Mouse (Mus musculus) midbrain, postnatal 0 days (tissue): ENCODE data around the gene Hoxa6. TPM values are rescaled to one million over a fixed set of nuclear protein-coding genes. Genes with fewer than 3 reads are reported as not detected.

Experiments used
- ATAC-seq: fragments of 200-750 bp; cut with Nextera tagmentation; 2 replicates; pipeline ENCODE4 v1.8.0; 2017; ENCODE audit warnings: moderate number of reproducible peaks, mild to moderate bottlenecking, moderate TSS enrichment, moderate library complexity; ENCODE audit not compliant: low FRiP score
- DNase-seq: peaks from one replicate; pipeline ENCODE4 v3.0.0-alpha.2; 2015; ENCODE audit warnings: low spot score
- H3K27ac ChIP-seq: fragments of 300-500 bp; sonication (generic); 2 replicates; pipeline ENCODE4 v1.5.1; 2014; ENCODE audit warnings: low read depth, mild to moderate bottlenecking, low read length, mixed read lengths
- H3K27me3 ChIP-seq: fragments of 300-500 bp; sonication (generic); 2 replicates; pipeline ENCODE4 v1.6.1; 2014; ENCODE audit warnings: low read length, control low read depth, mixed read lengths; ENCODE audit not compliant: insufficient read depth
- H3K36me3 ChIP-seq: fragments of 300-500 bp; sonication (generic); 2 replicates; pipeline ENCODE4 v1.6.1; 2014; ENCODE audit warnings: low read length, control low read depth, mixed read lengths; ENCODE audit not compliant: insufficient read depth
- H3K4me1 ChIP-seq: fragments of 300-500 bp; sonication (generic); 2 replicates; pipeline ENCODE4 v1.6.1; 2014; ENCODE audit warnings: mild to moderate bottlenecking, control low read depth, antibody characterized with exemption, low read length, mixed read lengths; ENCODE audit not compliant: insufficient read depth
- H3K4me2 ChIP-seq: fragments of 300-500 bp; sonication (generic); 2 replicates; pipeline ENCODE4 v1.6.1; 2014; ENCODE audit warnings: low read depth, mild to moderate bottlenecking, low read length, mixed read lengths; ENCODE audit not compliant: poor library complexity, severe bottlenecking
- H3K4me3 ChIP-seq: fragments of 300-500 bp; sonication (generic); 2 replicates; pipeline ENCODE4 v1.5.1; 2014; ENCODE audit warnings: low read depth, mild to moderate bottlenecking, low read length, moderate library complexity
- H3K9ac ChIP-seq: fragments of 300-500 bp; sonication (generic); replicated peaks from 2 replicates; pipeline ENCODE4 v1.6.1; 2014; ENCODE audit warnings: mild to moderate bottlenecking, low read length, moderate library complexity, mixed read lengths; ENCODE audit not compliant: poor library complexity, severe bottlenecking
- H3K9me3 ChIP-seq: fragments of 300-500 bp; sonication (generic); 2 replicates; pipeline ENCODE4 v1.6.1; 2016; ENCODE audit warnings: low read length, control low read depth
- CTCF ChIP-seq: IDR thresholded peaks from 2 replicates; pipeline ENCODE4 v1.5.1; 2016; ENCODE audit warnings: antibody characterized with exemption, mild to moderate bottlenecking
- WGBS: fragments of 180-500 bp; shearing (Covaris S2); extraction: QIAGEN DNeasy Blood & Tissue Kit; methylation state at CpG from one replicate; pipeline ENCODE4 v1.1.7; 2014; 5-methylcytosine and 5-hydroxymethylcytosine counted together
- polyA plus RNA-seq: library from polyadenylated mRNA; unstranded; fragments of >200 nt; fragmentation: Nextera tagmentation; extraction: Ambion mirVana; gene quantifications from 2 replicates; pipeline ENCODE4 v1.2.1, GENCODE M21; 2015
- total RNA-seq: library from RNA; depleted of rRNA; stranded (reverse); fragments of >200 nt; gene quantifications from 2 replicates; pipeline ENCODE4 v1.2.3, GENCODE M21; 2014

The Hoxa6 gene
- total and polyA plus RNA-seq, 2 experiments from 2014 or later, result not detected

DNA sequence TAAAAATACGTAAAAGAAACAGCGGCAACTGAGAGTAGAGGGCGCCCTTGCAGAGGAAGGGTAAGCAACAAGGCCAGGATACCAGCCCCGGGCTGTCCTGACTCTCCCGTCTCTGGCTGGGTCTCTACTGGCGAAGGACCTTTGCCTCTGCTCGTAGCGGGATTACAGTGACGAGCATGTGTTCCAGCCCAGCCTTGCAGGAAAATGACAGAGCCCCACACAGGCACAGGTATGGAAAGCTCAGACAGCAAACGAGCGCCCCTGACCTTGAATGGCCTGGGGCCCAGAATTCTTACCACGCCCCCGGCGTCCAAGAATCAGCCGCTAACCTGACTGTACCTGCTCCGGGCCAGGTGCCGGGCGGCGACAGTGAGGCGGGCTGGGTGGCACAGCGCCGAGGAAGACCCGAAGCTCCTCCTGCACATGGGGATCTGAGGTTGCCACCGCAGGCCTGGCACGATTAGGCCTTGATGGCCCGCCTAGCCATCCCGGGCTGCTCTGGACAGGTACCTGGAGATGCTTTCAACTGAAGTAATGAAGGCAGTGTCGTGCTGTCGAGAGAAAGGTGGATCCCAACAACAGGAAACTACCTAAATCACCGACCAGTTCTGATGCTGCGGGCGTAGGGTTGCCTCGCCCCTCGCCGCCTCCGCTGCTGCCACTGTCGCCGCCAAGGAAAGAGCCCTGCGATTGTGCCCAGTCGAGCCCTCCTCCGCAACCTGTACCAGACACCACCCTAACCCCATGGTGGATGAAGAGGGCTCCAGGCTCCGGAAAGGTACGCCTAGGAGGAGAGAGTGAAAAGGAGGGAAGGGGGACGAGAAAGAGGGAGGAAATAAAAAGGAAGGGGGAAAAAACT is 21.3 kb upstream of the Hoxa6 start:
- TF ChIP-seq CTCF, result no peak
- H3K4me3 ChIP-seq, result no peak overlapping the region
- ATAC-seq, result no peak
- WGBS, result 3% methylated on average over 43 of the region's 44 CpGs
- no peaks in the 10 kb centered on the region for H3K36me3 ChIP-seq
- H3K4me2 ChIP-seq, result no peak overlapping the region
- peaks cover 90% of the 10 kb centered on the region for H3K27me3 ChIP-seq
- H3K9ac ChIP-seq, result no peak overlapping the region
- no peaks in the 10 kb centered on the region for H3K9me3 ChIP-seq
- no peak for DNase-seq
- no peak overlapping the region for H3K27ac ChIP-seq
- no peaks in the 10 kb centered on the region for H3K4me1 ChIP-seq

- WGBS, result 2% methylated on average over 38 of the region's 38 CpGs
- Histone ChIP-seq H3K9me3 (no peaks in the 10 kb centered on the region), H3K27ac (no peak overlapping the region), H3K9ac (no peak overlapping the region), H3K4me2 (no peak overlapping the region), H3K36me3 (no peaks in the 10 kb centered on the region), H3K4me1 (no peaks in the 10 kb centered on the region), H3K27me3 (peaks cover 90% of the 10 kb centered on the region), H3K4me3 (no peak overlapping the region)
- no peak for DNase-seq
- no peak for ATAC-seq
- no peak for TF ChIP-seq CTCF
Observed at GRCm38 (mm10) chr6:52228475-52229465, 20.2 kb upstream of the Hoxa6 start.

- no peak overlapping the region for H3K9ac ChIP-seq
- no peak for DNase-seq
- TF ChIP-seq CTCF, result no peak
- no peaks in the 10 kb centered on the region for H3K36me3 ChIP-seq
- peaks cover 87% of the 10 kb centered on the region for H3K27me3 ChIP-seq
- ATAC-seq, result no peak
- H3K27ac ChIP-seq, result no peak overlapping the region
- H3K9me3 ChIP-seq, result no peaks in the 10 kb centered on the region
- WGBS, result 3% methylated on average over 11 of the region's 11 CpGs
- no peak overlapping the region for H3K4me3 ChIP-seq
- H3K4me1 ChIP-seq, result no peaks in the 10 kb centered on the region
- no peak overlapping the region for H3K4me2 ChIP-seq
Observed at GRCm38 (mm10) chr6:52227470-52228222, 19.1 kb upstream of the Hoxa6 start.

- no peak overlapping the region for H3K27ac ChIP-seq
- no peaks in the 10 kb centered on the region for H3K9me3 ChIP-seq
- TF ChIP-seq CTCF, result no peak
- peaks cover 87% of the 10 kb centered on the region for H3K27me3 ChIP-seq
- no peak for ATAC-seq
- DNase-seq, result no peak
- 2% methylated on average over 26 of the region's 26 CpGs for WGBS
- no peaks in the 10 kb centered on the region for H3K4me1 ChIP-seq
- H3K4me3 ChIP-seq, result no peak overlapping the region
- H3K9ac ChIP-seq, result no peak overlapping the region
- H3K4me2 ChIP-seq, result no peak overlapping the region
- no peaks in the 10 kb centered on the region for H3K36me3 ChIP-seq
Observed at GRCm38 (mm10) chr6:52226569-52227257, 18.2 kb upstream of the Hoxa6 start.
